Mouse (Mus musculus) monocyte, adult 2 months (primary cell): ENCODE data around the gene Tmed5.
"Not testable (repeated sequence)": the region's sequence is repeated elsewhere in the genome, so short reads cannot be mapped to it uniquely, and the experiment has no call there.

ENCODE experiments used
- DNase-seq, 2 experiments: peaks; one replicate each; pipeline ENCODE4 v3.0.0; 2022; ENCODE audit warnings: low spot score in 2 of 2, low read depth in 1 of 2

Tmed5 gene

GRCm38 (mm10) chr5:108132441-108133243 is at the start of gene Tmed5, which contains the start of gene Ccdc18:
Gene Tmed5 (minus strand): TSS chr5:108132620.
Gene Ccdc18 (plus strand): TSS chr5:108132875.
- DNase-seq = peak; percentile 93 to 94

- DNase-seq = no peak
These were observed 31.3 kb upstream of the Tmed5 start for GRCm38 (mm10) chr5:108163695-108164094.

- DNase-seq = no peak
These were observed 28.4 kb upstream of the Tmed5 start for GRCm38 (mm10) chr5:108160796-108161195.

DNA sequence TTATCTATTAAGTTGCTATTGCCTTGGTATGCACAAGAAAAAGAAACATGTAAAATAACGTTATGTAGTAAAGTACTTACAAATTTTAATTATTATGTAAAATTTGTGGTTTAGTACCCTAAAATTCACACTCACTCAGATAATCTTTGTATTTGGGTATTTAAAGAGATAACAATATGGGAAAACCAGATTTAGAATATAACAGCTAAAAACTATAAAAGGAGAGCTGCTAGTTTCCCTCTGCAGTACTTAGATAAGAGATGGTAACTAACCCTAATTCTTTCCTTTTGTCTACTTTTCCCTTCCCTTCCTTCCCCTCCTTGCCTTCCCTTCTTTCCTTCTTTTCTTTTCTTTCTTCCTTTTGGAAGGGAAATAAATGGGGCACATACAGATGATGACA is 20.2 kb upstream of the Tmed5 start:
- no peak for DNase-seq

GRCm38 (mm10) chr5:108131849-108132440 is 475 bp downstream of the Tmed5 start:
- DNase-seq = peak; percentile 16 to 56

DNA sequence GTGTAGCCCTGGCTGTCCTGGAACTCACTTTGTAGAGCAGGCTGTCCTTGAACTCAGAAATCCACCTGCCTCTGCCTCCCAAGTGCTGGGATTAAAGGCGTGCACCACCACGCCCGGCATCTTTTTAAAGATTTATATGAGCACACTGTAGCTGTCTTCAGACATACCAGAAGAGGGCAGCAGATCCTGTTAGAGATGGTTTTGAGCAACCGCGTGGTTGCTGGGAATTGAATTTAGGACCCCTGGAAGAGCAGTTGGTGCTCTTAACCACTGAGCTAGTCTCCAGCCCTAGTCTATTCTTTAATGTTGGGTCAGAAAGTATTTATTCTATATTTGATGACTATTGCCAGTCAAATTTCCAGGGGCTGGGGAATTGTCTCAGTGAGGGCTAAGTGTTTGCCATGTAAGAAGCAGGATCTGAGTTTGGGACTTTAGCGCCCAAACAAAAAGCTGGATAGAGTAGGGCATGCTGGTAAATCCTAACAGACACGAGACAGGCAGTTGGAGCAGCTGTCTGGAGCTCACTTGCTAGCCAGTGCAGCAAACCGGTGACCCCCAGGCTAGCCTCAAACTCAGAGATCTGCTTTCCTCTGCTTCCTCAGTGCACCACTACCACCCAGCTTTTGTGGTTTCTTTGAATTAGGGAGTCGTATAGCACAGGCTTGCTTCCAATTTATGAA is 12.1 kb downstream of the Tmed5 start:
- no peak for DNase-seq

- no peak for DNase-seq
These were observed 14.7 kb downstream of the Tmed5 start for GRCm38 (mm10) chr5:108117693-108118092.

DNA sequence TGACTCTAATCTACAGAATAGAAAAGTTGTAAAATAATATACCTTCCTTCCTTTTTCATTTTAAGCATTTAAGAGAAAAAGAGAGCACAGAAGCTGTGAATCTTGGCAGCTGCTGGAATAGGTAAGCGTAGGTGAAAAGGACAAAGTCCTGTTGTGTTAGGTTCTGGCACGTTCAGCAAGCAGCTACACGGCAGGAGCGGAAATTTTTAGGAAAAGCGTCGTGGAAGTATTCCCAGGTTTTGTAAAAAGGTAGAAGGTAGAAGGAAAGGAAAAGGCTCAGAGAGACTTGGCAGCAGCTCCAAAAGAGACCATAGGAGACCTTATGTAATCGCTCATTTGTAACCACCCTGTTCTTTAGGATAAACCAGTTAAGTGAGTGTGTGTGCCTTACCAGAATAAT is 23.1 kb downstream of the Tmed5 start:
- DNase-seq = no peak

- no peak for DNase-seq
These were observed 28.1 kb downstream of the Tmed5 start for GRCm38 (mm10) chr5:108104306-108104705.

- DNase-seq = no peak
These were observed 32.2 kb downstream of the Tmed5 start for GRCm38 (mm10) chr5:108100196-108100595.

DNA sequence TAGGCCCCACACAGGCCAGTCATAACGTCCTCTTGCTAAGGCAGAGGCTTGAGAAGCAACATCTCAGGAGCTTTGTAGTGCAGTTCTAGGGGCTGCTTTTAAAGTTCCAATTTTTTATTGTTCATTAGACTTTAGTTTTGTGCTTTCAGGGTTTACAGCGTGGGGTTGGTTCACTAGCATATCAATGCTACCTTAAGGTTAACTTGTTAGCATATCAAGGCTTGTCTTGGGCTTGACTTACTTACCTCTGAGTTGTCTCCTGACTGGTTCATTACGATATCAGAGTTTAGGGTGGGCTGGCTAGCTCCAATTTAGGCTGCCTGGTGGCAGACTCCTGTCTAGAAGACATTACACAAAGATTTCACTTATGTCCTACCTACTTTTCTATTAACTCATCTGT is 34.7 kb downstream of the Tmed5 start:
- no peak for DNase-seq

DNA sequence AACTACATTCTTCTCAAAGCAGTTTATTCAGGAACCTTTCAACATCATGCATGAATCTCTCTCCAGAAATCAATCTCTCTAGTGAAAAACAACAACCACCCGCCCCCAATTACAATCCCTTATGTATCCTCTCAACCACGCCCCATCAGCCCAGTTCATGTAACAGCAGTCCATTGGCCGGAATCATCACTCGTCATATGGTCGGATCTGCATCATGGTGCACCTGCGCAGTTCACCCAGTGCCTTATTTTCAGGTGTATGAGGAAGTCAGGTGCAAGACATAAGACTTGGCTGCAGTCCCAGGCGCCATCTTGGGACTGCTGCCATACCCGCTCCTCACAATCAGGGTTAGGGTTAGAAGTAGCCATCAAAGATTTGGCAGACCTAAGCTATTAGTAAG is 39.7 kb downstream of the Tmed5 start:
- not testable (repeated sequence) for DNase-seq

GRCm38 (mm10) chr5:108085440-108085839 is 47.0 kb downstream of the Tmed5 start:
- DNase-seq = no peak

DNA sequence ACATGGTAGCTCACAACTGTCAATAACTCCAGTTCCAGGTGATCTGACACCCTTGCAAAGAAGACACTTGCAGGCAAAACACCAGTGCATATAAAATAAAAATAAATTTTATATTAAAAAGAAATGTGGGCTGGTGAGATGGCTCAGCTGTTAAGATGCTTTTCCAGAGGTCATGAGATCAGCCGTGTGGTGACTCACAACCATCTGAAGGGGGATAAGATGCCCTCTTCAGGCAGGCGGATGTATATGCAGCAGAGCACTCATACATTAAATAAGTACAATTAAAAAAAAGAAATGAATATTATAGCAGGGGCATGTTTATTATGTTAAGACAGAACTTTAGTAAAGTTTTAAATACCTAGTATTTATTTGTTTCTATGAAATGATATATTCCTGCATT is 50.0 kb downstream of the Tmed5 start:
- no peak for DNase-seq

DNA sequence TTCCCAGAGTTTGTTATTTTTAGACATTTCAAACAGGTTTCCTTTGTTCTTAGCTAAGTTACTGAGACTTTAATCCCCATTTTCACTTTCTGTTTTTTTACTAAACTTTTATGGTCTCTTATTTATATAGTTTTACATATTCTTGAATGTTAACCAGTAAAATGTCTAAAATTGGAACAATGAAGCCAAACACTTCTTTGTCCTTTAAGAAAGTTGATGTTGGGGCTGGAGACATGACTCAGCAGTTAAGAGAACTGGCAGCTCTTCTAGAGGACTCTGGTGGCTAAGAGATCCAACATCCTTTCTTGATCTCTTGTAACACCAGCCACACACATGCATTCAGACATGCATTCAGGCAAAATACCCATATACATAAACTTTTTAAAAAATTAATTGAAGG is 52.8 kb downstream of the Tmed5 start:
- DNase-seq = no peak

DNA sequence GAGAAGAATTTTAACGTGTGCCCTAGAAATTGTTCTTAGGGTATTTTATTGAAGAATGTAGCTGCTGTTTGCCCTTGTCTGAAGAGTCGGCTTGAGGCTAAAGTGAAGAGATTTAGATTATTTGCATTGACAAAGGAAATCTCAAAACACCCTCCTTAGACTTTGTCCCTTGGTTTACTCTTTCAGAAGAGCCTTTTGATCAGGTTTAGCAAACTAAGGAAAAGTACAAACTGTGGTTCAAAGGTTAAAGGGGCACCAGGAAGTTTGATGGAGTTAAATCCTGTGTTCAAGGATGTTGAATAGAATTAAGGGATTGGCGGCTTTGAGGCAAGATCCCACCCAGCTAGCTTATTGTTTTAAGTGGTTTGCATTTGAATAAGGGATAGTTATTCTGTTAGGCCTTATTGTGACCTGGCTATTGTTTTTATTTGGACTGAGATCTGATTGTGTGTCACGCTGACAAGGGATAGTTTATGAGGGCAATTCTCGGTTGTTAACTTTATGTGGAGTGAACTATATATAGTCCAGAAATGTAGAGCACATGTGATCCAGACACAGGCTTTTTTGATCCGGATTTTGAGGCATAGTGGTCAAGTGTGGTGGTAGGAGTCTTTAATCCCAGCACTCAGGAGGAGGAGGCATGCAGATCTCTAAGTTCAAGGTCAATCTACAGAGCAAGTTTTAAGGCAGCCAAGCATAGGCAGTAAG is 55.4 kb downstream of the Tmed5 start:
- DNase-seq = no peak

GRCm38 (mm10) chr5:108076241-108076640 is 56.2 kb downstream of the Tmed5 start:
- no peak for DNase-seq

GRCm38 (mm10) chr5:108072301-108072700 is 60.1 kb downstream of the Tmed5 start:
- no peak for DNase-seq

- peak; percentile 73 to 88 for DNase-seq
These were observed 66.7 kb downstream of the Tmed5 start, which contains the start of gene Mtf2 for GRCm38 (mm10) chr5:108065465-108066411. Gene Mtf2 (plus strand): TSS chr5:108065674.

- no peak for DNase-seq
These were observed 72.0 kb downstream of the Tmed5 start for GRCm38 (mm10) chr5:108060413-108060812.
